Mouse (Mus musculus) liver, embryonic 15.5 days (tissue): ENCODE measurements around the gene Ceacam1. TPM values are rescaled to one million over a fixed set of nuclear protein-coding genes. Genes with fewer than 3 reads are reported as not detected.
"Not testable (repeated sequence)": the region's sequence is repeated elsewhere in the genome, so short reads cannot be mapped to it uniquely, and the experiment has no call there.

Source experiments
- ATAC-seq: fragments of 200-750 bp; cut with Nextera tagmentation; 2 replicates; pipeline ENCODE4 v1.8.0; 2017; ENCODE audit warnings: moderate number of reproducible peaks, mild to moderate bottlenecking, moderate library complexity; ENCODE audit not compliant: insufficient read depth
- H3K27ac ChIP-seq: fragments of 300-500 bp; sonication (generic); replicated peaks from 2 replicates; pipeline ENCODE4 v1.5.1; 2015; ENCODE audit warnings: mild to moderate bottlenecking, inconsistent platforms
- H3K27me3 ChIP-seq: fragments of 300-500 bp; sonication (generic); 2 replicates; pipeline ENCODE4 v1.6.1; 2015; ENCODE audit warnings: mild to moderate bottlenecking, inconsistent platforms
- H3K36me3 ChIP-seq: fragments of 300-500 bp; sonication (generic); replicated peaks from 2 replicates; pipeline ENCODE4 v1.6.1; 2015; ENCODE audit warnings: moderate library complexity, mild to moderate bottlenecking, inconsistent platforms
- H3K4me1 ChIP-seq: fragments of 300-500 bp; sonication (generic); replicated peaks from 2 replicates; pipeline ENCODE4 v1.6.1; 2015; ENCODE audit warnings: inconsistent platforms
- H3K4me2 ChIP-seq: fragments of 300-500 bp; sonication (generic); 2 replicates; pipeline ENCODE4 v1.6.1; 2015; ENCODE audit warnings: moderate library complexity, mild to moderate bottlenecking, inconsistent platforms
- H3K4me3 ChIP-seq: fragments of 300-500 bp; sonication (generic); replicated peaks from 2 replicates; pipeline ENCODE4 v1.5.1; 2015; ENCODE audit warnings: mild to moderate bottlenecking, inconsistent platforms
- H3K9ac ChIP-seq: fragments of 300-500 bp; sonication (generic); 2 replicates; pipeline ENCODE4 v1.6.1; 2015; ENCODE audit warnings: moderate library complexity, mild to moderate bottlenecking, inconsistent platforms
- H3K9me3 ChIP-seq: fragments of 300-500 bp; sonication (generic); replicated peaks from 2 replicates; pipeline ENCODE4 v1.6.1; 2016; ENCODE audit warnings: inconsistent platforms
- WGBS: fragments of 180-500 bp; shearing (Covaris S2); methylation state at CpG from one replicate; pipeline ENCODE4 v1.1.7; 2015; ENCODE audit warnings: mixed read lengths; ENCODE audit not compliant: insufficient replicate concordance; 5-methylcytosine and 5-hydroxymethylcytosine counted together
- polyA plus RNA-seq: library from polyadenylated mRNA; unstranded; fragments of >200 nt; fragmentation: Nextera tagmentation; extraction: Ambion mirVana; gene quantifications from 2 replicates; pipeline ENCODE4 v1.2.1, GENCODE M21; 2015

Ceacam1 gene
- polyA plus RNA-seq, 1 experiment from 2014 or later: 11.1 TPM

- Histone ChIP-seq H3K9ac (no peak overlapping the region), H3K9me3 (no peaks in the 10 kb centered on the region), H3K4me3 (no peak overlapping the region), H3K4me1 (no peaks in the 10 kb centered on the region), H3K27ac (no peak overlapping the region; the same call in 1 of the 2 replicates), H3K4me2 (no peak overlapping the region), H3K36me3 (no peaks in the 10 kb centered on the region), H3K27me3 (0 out of 2 replicates have a peak, but pooled peaks cover 5% of the 10 kb centered on the region)
- ATAC-seq: no peak
- 52% methylated on average over 5 of the region's 5 CpGs for WGBS
These were observed 50.3 kb downstream of the Ceacam1 start for GRCm38 (mm10) chr7:25427144-25427543.

GRCm38 (mm10) chr7:25426380-25426779 lies 51.0 kb downstream of the Ceacam1 start:
- not testable (repeated sequence) for H3K27ac ChIP-seq, H3K4me3 ChIP-seq, H3K27me3 ChIP-seq, ATAC-seq, H3K36me3 ChIP-seq, H3K9me3 ChIP-seq, H3K4me2 ChIP-seq, H3K9ac ChIP-seq, H3K4me1 ChIP-seq
- 59% methylated on average over 4 of the region's 4 CpGs for WGBS

DNA sequence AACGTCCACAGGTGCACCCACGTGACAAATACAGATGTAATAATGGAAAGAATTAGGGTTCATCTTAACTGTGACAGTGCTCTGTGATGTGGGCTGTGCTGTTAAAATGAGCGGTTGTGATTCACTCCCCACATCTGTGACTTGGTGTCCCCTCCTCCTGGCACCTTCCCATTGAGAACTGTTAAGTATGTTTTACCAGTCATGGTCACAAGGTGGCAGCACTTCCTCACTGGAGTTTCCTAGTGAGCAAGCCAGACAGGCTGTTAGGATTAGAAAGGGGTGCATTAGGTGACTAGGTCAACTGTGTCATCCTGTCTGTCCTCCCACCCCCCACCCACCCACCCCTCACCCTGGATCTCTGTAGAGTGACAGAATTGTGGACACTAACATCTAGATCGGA lies 53.0 kb downstream of the Ceacam1 start:
- H3K27me3 ChIP-seq: 0 out of 2 replicates have a peak, but pooled peaks cover 5% of the 10 kb centered on the region
- no peak for ATAC-seq
- no peaks in the 10 kb centered on the region for H3K9me3 ChIP-seq
- H3K27ac ChIP-seq: no peak overlapping the region
- WGBS: 28% methylated on average over 4 of the region's 4 CpGs
- H3K4me2 ChIP-seq: no peak overlapping the region
- 0 out of 2 replicates have a peak, but pooled peaks cover 3% of the 10 kb centered on the region for H3K4me1 ChIP-seq
- no peaks in the 10 kb centered on the region for H3K36me3 ChIP-seq
- no peak overlapping the region for H3K9ac ChIP-seq
- H3K4me3 ChIP-seq: no peak overlapping the region

DNA sequence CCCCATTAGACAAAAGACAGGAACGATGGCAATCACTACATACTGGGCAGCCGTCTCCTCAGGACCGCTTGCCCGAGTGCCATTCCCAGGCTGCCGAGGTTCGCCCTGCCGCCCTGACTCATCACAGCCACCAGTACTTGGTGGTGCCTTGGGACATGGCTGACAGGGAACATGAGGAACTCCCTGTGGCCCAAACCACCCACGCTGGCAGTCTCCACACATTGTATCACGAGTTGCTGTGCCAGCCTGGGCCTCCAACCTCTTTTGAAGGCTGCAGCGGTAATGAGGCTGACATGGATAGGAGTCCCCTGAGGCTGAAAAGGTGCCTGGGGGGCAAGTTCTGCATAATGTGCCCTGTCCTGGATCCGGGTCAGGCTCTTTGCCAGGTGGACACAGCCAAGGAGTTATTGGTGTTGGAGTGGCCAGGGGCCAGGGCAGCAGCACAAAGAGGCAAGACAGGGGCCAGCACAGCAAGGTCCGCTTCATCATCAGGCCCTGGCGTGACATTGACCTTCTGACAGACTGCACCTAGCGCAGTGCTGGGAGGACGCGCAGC lies 55.0 kb downstream of the Ceacam1 start:
- H3K9me3 ChIP-seq: no peaks in the 10 kb centered on the region
- WGBS: 73% methylated on average over 16 of the region's 16 CpGs
- H3K4me1 ChIP-seq: 0 out of 2 replicates have a peak, but pooled peaks cover 3% of the 10 kb centered on the region
- ATAC-seq: no peak
- H3K4me3 ChIP-seq: no peak overlapping the region
- H3K9ac ChIP-seq: no peak overlapping the region
- 0 out of 2 replicates have a peak, but pooled peaks cover 5% of the 10 kb centered on the region for H3K27me3 ChIP-seq
- no peak overlapping the region for H3K4me2 ChIP-seq
- H3K36me3 ChIP-seq: no peaks in the 10 kb centered on the region
- H3K27ac ChIP-seq: no peak overlapping the region

- Histone ChIP-seq H3K4me1 (0 out of 2 replicates have a peak, but pooled peaks cover 6% of the 10 kb centered on the region), H3K4me2 (no peak overlapping the region), H3K9me3 (no peaks in the 10 kb centered on the region), H3K36me3 (no peaks in the 10 kb centered on the region), H3K27me3 (0 out of 2 replicates have a peak, but pooled peaks cover 5% of the 10 kb centered on the region), H3K4me3 (no peak overlapping the region), H3K27ac (no peak overlapping the region), H3K9ac (no peak overlapping the region)
- 61% methylated on average over 4 of the region's 4 CpGs for WGBS
- ATAC-seq: no peak
These were observed 57.5 kb downstream of the Ceacam1 start for GRCm38 (mm10) chr7:25419943-25420342.

DNA sequence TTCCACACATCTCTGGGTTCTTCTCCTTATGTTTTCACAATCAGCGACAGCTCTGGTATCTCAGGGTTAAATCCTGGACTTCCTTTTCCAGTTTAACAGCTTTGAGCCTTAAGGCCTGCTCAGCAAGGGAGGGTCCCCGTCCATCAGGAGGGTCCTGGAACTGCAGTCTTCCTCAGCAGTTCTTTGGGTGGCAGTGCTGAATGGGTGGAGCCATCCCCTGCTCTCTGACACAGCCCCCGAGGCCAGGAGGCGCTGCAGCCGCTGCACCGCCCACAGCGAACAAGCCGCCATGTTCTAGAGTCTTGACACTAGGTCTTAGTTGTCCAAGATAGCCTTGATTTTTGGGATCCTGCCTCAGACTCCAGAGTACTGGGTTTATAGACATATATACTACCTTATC lies 57.9 kb downstream of the Ceacam1 start:
- no peak overlapping the region for H3K9ac ChIP-seq
- 72% methylated on average over 8 of the region's 8 CpGs for WGBS
- ATAC-seq: no peak
- H3K27me3 ChIP-seq: 0 out of 2 replicates have a peak, but pooled peaks cover 5% of the 10 kb centered on the region
- H3K4me3 ChIP-seq: no peak overlapping the region
- no peaks in the 10 kb centered on the region for H3K36me3 ChIP-seq
- no peak overlapping the region for H3K4me2 ChIP-seq
- H3K27ac ChIP-seq: no peak overlapping the region
- 0 out of 2 replicates have a peak, but pooled peaks cover 7% of the 10 kb centered on the region for H3K4me1 ChIP-seq
- H3K9me3 ChIP-seq: no peaks in the 10 kb centered on the region

DNA sequence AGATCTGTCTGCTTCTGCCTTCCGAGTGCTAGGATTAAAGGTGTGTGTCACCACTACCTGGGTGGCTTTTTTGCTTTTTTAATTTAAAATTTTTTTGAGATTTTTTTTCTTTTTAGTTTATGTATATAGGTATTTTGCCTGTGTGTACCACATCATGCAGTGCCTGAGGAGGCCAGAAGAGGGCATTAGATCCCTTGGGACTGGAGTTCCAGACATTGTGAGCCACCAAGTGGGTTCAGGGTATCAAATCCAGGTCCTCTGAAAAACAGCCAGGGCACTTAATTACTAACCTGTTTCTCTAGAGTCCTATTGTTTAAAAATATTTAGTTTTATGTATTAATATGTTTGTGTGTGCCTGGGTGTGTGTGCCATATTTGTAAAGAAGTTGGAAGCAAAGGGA lies 59.8 kb downstream of the Ceacam1 start:
- Histone ChIP-seq H3K4me1 (0 out of 2 replicates have a peak, but pooled peaks cover 7% of the 10 kb centered on the region), H3K4me2 (no peak overlapping the region), H3K36me3 (no peaks in the 10 kb centered on the region), H3K9me3 (no peaks in the 10 kb centered on the region), H3K9ac (no peak overlapping the region), H3K27ac (no peak overlapping the region), H3K4me3 (no peak overlapping the region), H3K27me3 (0 out of 2 replicates have a peak, but pooled peaks cover under 1% of the 10 kb centered on the region)
- 46% methylated on average over 1 of the region's 1 CpGs for WGBS
- ATAC-seq: no peak

DNA sequence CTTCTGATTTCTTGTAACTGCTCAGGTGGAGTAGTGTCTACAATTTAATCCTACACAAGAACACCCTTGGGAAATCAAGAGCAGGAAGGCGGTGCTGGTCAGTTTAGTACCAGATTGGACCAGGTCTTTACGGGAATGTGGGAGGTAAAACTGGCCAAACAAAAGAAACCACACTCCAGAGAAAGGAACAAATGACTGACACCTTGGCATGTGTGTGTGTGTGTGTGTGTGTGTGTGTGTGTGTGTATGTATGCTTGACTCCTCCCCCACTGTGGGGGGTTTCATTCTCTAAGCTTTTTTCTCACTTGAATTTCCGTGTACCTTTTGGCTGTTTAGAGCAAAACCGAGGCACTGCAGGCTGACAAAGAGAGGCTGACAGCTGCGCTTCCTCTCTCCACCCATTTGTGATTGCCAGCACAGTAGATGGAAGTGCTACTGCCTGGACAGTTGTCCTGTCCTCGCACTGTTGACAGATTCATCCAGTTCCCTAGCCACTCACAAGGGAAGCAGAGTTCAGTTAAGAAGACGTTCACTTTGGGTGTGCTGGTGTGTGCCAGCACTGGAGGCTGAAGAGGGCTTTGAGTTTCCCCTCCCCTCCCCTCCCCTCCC lies 64.5 kb downstream of the Ceacam1 start, which contains the start of gene Cxcl17:
Gene Cxcl17, minus strand, starts transcription at position 54 of the 609 bp plus-strand sequence.
- Histone ChIP-seq H3K36me3 (no peaks in the 10 kb centered on the region), H3K9ac (no peak within 1 kb of the TSS), H3K4me3 (no peak within 1 kb of the TSS), H3K4me2 (no peak within 1 kb of the TSS), H3K9me3 (no peaks in the 10 kb centered on the region), H3K27ac (no peak within 1 kb of the TSS), H3K27me3 (no peaks in the 10 kb centered on the region), H3K4me1 (0 out of 2 replicates have a peak, but pooled peaks cover 4% of the 10 kb centered on the region)
- 42% methylated on average over 7 of the region's 7 CpGs for WGBS
- ATAC-seq: no peak

DNA sequence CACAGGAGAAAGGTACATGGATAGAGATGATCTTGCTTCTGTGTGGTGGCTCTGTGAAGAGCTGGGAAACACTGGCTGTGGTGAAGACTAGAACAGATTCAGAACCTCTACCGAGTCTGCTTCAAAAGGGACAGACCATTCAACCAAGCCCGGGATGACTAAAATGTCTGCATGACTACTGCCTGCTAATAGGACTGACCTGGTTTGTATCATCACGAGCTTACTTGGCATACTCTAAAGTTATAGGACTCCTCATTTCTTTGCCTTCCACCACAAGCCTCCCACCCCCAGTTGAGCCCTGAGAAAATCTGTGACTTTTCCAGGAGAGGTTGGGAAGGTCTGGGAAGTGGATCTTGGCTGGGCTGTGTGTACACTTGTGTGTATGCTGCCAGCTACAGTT lies 65.5 kb downstream of the Ceacam1 start:
- no peak for ATAC-seq
- Histone ChIP-seq H3K36me3 (no peaks in the 10 kb centered on the region), H3K4me1 (0 out of 2 replicates have a peak, but pooled peaks cover 4% of the 10 kb centered on the region), H3K27me3 (no peaks in the 10 kb centered on the region), H3K9ac (no peak overlapping the region), H3K9me3 (no peaks in the 10 kb centered on the region), H3K4me3 (no peak overlapping the region), H3K27ac (no peak overlapping the region), H3K4me2 (no peak overlapping the region)
- 54% methylated on average over 3 of the region's 3 CpGs for WGBS
